Mouse (Mus musculus) inflammation-experienced regulatory T-cells (primary cell): ENCODE measurements around the gene Hcar1. TPM values are rescaled to one million over a fixed set of nuclear protein-coding genes. Genes with fewer than 3 reads are reported as not detected.

Source experiments
- polyA plus RNA-seq, 2 experiments: library from polyadenylated mRNA; unstranded; fragments of 100-300 nt; shearing (Covaris generic); gene quantifications; one replicate each; pipeline ENCODE4 v1.2.1; 2017

Hcar1 gene
- not detected for polyA plus RNA-seq

GRCm38 (mm10) chr5:123879928-123880327 lies at the start of gene Hcar1:
TSS of gene Hcar1 (minus strand) at chr5:123880020.

GRCm38 (mm10) chr5:123927118-123927517 lies 47.3 kb upstream of the Hcar1 start, which contains the start of gene Gm43518:
TSS of gene Gm43518 (plus strand) at chr5:123927418.

GRCm38 (mm10) chr5:123906976-123907630 lies 27.3 kb upstream of the Hcar1 start, which contains the start of gene Denr:
TSS of gene Denr (plus strand) at chr5:123907175.

GRCm38 (mm10) chr5:123865365-123865764 lies 14.5 kb downstream of the Hcar1 start, which contains the start of gene Hcar2:
TSS of gene Hcar2 (minus strand) at chr5:123865499.

Other genes with a start within 250 kb of the Hcar1 start
- gene Clip1, start 195.4 kb downstream of the Hcar1 start, polyA plus RNA-seq: 100 to 1,000 TPM in 1 of 2 experiments, 10 to 100 TPM in 1; 88.3 to 119 TPM
- 100 to 1,000 TPM in 1 of 2 experiments, 10 to 100 TPM in 1; 92.3 to 117 TPM for gene Zcchc8, start 158.9 kb downstream of the Hcar1 start, polyA plus RNA-seq
- 100 to 1,000 TPM; 161 to 183 TPM for gene Rsrc2, start 130.6 kb downstream of the Hcar1 start, polyA plus RNA-seq
- gene Kntc1, start 130.3 kb downstream of the Hcar1 start, polyA plus RNA-seq: 1 to 10 TPM in 1 of 2 experiments, under 1 TPM in 1; 0.77 to 5.2 TPM
- gene Hcar2, start 14.5 kb downstream of the Hcar1 start, polyA plus RNA-seq: 1 to 10 TPM in 1 of 2 experiments, not detected in 1; 2.4 TPM
- 100 to 1,000 TPM in 1 of 2 experiments, 10 to 100 TPM in 1; 94.6 to 110 TPM for gene Denr, start 27.2 kb upstream of the Hcar1 start, polyA plus RNA-seq
- 1 to 10 TPM; 2.7 to 4.1 TPM for gene Gm43518, start 47.4 kb upstream of the Hcar1 start, polyA plus RNA-seq
- 1 to 10 TPM; 3.1 to 7.6 TPM for gene Ccdc62, start 50.7 kb upstream of the Hcar1 start, polyA plus RNA-seq
- 10 to 100 TPM; 56.6 to 57.9 TPM for gene Hip1r, start 93.6 kb upstream of the Hcar1 start, polyA plus RNA-seq
- 100 to 1,000 TPM in 1 of 2 experiments, 10 to 100 TPM in 1; 76.6 to 149 TPM for gene Vps37b, start 152.2 kb upstream of the Hcar1 start, polyA plus RNA-seq
- 10 to 100 TPM; 32.8 to 53.3 TPM for gene Abcb9, start 215.8 kb upstream of the Hcar1 start, polyA plus RNA-seq
- gene Ogfod2, start 232.3 kb upstream of the Hcar1 start, polyA plus RNA-seq: 10 to 100 TPM; 37.5 to 42.2 TPM
- gene Arl6ip4, start 236.1 kb upstream of the Hcar1 start, polyA plus RNA-seq: 10 to 100 TPM; 78.8 to 83.3 TPM